Mouse (Mus musculus): ENCODE measurements around the gene Iqcf4. TPM values are rescaled to one million over a fixed set of nuclear protein-coding genes. Genes with fewer than 3 reads are reported as not detected.

Gene Iqcf4
- total RNA-seq, 2 experiments from 2014 or later: not detected

DNA sequence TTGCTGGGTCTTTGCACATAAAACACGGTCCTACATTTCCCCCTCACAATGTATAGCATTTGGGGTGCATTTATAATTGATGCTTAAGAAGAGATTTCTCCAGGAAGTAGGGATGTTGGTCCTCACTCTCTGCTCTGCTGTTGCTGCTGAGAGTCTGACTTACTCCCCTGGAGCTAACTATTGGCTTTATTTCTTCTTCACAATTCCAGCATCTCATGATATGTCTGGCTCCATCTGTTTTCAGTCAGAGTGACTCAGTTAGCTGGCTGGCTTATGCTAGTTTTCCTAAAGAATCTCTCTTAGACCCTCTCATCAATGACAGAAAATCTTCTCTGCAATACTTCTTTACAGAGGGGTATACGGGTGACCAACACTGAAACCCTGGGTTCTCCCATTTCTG, 5.3 kb upstream of the Iqcf4 start:
- no peak for TF ChIP-seq CTCF (IDR thresholded peaks at IDR 0.05)
- no peak for DNase-seq (ENCODE audit: extremely low spot score in 1 of 2, low spot score in 2 of 2)
- Histone ChIP-seq H3K4me3 (no peak overlapping the region), H3K27ac (no peak overlapping the region)
- intact Hi-C loops (cut with DNase I): no loop called here

DNA sequence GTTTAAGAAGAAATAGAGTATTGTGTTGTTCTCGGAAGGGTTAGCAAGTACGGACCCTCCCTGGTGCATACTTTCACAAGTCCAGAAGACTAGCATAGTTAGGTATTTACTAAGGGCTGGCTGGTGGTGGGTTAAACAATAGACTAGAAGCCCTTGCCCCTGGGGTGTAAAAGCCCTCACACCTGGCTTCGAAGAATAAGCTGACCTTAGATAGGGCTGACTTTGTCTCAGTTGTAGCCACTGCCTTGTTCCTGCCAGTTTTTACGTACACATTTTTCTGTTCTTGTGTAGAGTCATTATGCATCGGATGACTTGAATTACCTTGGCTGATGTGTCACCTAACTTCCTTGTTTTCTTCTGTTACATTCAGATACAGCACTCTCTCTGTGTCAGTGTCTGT, 2.6 kb upstream of the Iqcf4 start:
- Histone ChIP-seq H3K27ac (no peak overlapping the region), H3K4me3 (no peak overlapping the region)
- intact Hi-C loops (cut with DNase I): no loop called here
- no peak for TF ChIP-seq CTCF (IDR thresholded peaks at IDR 0.05)
- DNase-seq (ENCODE audit: extremely low spot score in 1 of 2, low spot score in 2 of 2): no peak

DNA sequence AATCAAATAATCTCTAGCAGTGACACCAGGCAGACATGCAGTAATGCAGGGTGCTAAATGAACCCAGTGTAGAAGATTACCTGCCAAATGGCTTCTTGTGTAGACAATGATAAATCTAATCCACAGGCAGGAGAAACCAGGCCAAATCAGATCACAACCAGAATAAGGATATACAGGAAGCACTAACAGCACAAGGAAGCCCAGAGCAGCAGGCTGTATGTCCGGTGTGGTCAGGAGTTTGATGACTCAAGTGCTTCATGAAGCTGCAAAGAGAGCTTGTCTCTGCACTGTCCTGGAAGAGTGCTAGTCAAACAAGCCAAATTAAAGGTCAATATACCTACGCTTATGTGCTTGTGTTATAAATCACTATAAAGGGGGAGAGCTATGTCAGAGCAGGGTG, 1.4 kb upstream of the Iqcf4 start:
- no peak for TF ChIP-seq CTCF (IDR thresholded peaks at IDR 0.05)
- Histone ChIP-seq H3K4me3 (no peak overlapping the region), H3K27ac (no peak overlapping the region)
- intact Hi-C loops (cut with DNase I): no loop called here
- DNase-seq (ENCODE audit: extremely low spot score in 1 of 2, low spot score in 2 of 2): no peak

DNA sequence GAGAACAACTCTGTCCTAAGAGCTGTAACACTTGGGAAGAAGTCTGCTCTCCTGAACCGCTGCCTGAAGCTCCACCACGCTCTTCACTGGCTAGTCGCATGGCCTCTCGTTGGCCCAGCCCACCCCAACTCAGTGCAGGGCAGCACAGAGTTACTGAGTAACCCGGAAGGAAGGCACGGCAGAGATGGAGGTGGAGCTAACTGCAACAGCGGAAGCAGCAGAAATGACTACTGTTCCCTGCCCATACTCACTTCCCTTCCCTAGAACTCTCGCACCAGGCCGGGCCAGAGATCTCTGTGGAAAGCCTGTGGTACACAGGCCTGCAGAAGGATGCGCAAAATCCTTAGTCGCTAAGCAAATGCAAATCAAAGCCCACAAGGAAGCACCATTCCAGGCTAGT, 4.4 kb downstream of the Iqcf4 start:
- TF ChIP-seq CTCF (IDR thresholded peaks at IDR 0.05): no peak
- Histone ChIP-seq H3K4me3 (no peak overlapping the region), H3K27ac (no peak overlapping the region)
- DNase-seq (ENCODE audit: extremely low spot score in 1 of 2, low spot score in 2 of 2): no peak
- intact Hi-C loops (cut with DNase I): no loop called here

DNA sequence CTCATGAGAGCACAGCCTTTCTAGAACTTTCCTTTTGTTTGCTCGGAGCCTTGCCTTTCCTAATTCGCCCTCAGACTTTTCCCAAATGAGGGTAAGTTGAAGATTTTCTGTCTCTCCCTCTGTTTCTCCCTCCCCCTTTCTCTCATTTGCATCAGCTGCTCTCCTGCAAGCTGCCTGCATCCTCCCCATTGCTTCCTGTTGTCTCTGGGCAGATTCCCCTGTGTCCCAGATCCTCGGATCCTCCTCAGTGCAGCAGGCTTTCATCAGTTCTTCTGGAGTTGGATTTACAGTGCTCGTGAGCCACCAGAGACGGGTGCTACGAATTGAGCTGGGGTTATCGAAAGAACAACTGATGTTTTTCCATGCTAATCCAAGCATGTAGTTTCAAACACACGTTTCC, 6.8 kb downstream of the Iqcf4 start:
- H3K27ac ChIP-seq: no peak overlapping the region
- no peak for TF ChIP-seq CTCF (IDR thresholded peaks at IDR 0.05)
- H3K4me3 ChIP-seq: no peak overlapping the region
- intact Hi-C loops (cut with DNase I): no loop called here
- DNase-seq (ENCODE audit: extremely low spot score in 1 of 2, low spot score in 2 of 2): no peak

DNA sequence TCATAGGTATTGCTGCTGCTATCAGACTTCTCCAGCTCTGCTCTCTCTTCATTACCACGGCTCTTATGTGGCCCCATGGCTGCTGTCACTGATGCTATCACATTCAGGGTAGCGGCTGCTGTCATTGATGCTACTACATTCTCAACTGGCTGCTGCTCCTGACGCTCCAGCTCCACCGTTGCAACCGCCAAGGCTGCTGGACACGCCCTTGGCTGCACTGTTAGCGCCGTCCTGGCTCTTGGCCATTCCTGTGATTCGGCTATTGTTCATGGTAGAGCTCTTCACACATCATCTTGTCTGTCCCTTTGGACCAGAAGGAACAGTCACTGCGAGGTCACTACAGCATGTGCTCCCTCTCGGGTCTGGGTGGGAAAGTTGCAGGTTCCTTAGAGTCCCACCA, 8.5 kb downstream of the Iqcf4 start:
- no peak for TF ChIP-seq CTCF (IDR thresholded peaks at IDR 0.05)
- Histone ChIP-seq H3K4me3 (no peak overlapping the region), H3K27ac (no peak overlapping the region)
- DNase-seq (ENCODE audit: extremely low spot score in 1 of 2, low spot score in 2 of 2): no peak
- intact Hi-C loops (cut with DNase I): no loop called here

DNA sequence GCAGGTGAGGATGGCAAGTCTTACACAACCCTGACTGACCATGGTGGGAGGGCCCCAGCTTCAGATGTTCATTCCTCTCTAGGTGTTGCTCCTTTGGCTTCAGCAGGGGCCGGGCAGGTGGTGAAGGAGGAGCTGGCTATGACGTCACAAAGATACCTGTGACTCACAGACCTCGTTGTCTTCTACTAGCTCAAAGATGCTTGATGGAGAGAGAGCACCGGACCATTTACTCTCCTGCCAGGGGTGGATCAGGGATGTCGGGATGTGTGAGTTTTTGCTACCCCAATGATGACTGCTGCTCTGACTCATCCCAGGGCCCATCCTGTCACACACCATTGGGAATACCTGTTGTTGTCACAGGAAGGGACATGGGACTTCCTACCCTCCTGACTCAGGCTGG, 9.3 kb downstream of the Iqcf4 start, which contains the start of gene Iqcf3:
Gene Iqcf3 (minus strand): TSS at position 101 of the 400 bp plus-strand sequence.
- DNase-seq (ENCODE audit: extremely low spot score in 1 of 2, low spot score in 2 of 2): no peak
- H3K4me3 ChIP-seq: no peak within 1 kb of the TSS
- H3K27ac ChIP-seq: no peak within 1 kb of the TSS
- intact Hi-C loops (cut with DNase I): no loop called here
- TF ChIP-seq CTCF (IDR thresholded peaks at IDR 0.05): no peak

DNA sequence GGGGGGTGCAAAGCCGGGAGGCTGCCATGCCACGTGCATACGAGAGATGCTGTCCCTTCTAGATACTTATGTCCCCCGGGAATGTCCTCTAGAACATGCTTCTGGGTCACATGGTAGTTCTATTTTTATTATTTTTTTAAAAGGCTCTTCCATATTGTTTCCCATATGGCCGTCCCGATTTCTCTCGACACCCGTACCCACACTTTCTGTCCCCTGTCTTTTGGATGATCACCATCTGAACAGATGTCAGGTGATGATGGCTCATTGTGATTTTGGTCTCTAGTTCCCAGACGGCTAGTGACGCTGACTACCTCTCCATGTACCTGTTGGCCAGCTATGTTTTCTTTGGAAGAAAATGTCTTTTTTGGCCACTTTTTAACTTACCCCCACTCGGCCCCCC, 35.8 kb downstream of the Iqcf4 start:
- intact Hi-C loops (cut with DNase I): loop anchor here (2.0 to 5.0 kb wide), 3 partner anchors 47 to 108 kb away; no protein-coding TSS in a partner anchor
- no peak overlapping the region for H3K4me3 ChIP-seq
- DNase-seq (ENCODE audit: extremely low spot score in 1 of 2, low spot score in 2 of 2): peak in 1 of 2 experiments; percentile 23
- H3K27ac ChIP-seq: peak overlapping the region; percentile 59; the same call in 1 of the 2 replicates
- TF ChIP-seq CTCF (IDR thresholded peaks at IDR 0.05): no peak

DNA sequence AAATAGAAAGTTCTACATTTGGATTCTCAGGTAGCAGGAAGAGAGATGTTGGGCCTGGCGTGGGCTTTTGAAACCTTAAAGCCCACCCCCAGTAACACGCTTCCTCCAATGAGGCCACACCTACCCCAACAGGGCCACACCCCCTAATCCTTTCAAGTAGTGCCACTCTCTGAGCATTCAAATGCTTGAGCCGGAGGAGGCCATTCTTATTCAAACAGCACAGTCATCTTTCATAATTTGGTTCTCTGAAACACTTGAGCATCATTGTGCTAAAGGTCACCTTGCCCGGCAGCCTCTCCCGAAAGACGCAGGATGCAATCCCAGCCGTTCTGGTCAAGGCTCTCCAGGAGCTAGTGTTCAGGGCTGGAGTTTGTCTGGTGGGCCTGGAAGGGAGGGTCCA, 36.5 kb downstream of the Iqcf4 start:
- intact Hi-C loops (cut with DNase I): loop anchor here (2.0 to 5.0 kb wide), 3 partner anchors 48 to 109 kb away; no protein-coding TSS in a partner anchor
- Histone ChIP-seq H3K4me3 (no peak overlapping the region), H3K27ac (peak overlapping the region; percentile 59)
- TF ChIP-seq CTCF (IDR thresholded peaks at IDR 0.05): no peak
- no peak for DNase-seq (ENCODE audit: extremely low spot score in 1 of 2, low spot score in 2 of 2)

DNA sequence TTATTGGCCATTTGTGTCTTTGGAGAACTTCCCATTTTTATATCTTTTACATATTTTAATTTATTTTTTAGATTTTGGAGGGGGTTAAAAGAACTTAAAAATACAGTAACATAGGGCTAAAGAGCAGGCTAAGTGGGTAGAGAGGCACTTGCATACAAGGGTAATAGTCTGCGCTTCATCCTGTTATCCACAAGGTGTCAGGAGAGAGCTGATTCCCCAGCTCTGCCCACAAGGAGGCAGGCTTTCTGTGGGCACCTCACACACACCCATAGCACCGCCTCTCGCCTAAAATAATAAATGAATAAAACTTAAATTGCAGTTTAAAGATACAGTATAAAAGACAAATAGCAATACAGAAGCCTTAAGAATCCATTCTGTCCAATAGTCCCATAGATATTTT, 39.0 kb downstream of the Iqcf4 start:
- intact Hi-C loops (cut with DNase I): loop anchor here (5.0 kb wide), 1 partner anchor 50 kb away; no protein-coding TSS in a partner anchor
- peak; percentile 18 to 28 for DNase-seq (ENCODE audit: extremely low spot score in 1 of 2, low spot score in 2 of 2)
- Histone ChIP-seq H3K27ac (no peak overlapping the region), H3K4me3 (no peak overlapping the region)
- peak; percentile 98 for TF ChIP-seq CTCF (IDR thresholded peaks at IDR 0.05)

DNA sequence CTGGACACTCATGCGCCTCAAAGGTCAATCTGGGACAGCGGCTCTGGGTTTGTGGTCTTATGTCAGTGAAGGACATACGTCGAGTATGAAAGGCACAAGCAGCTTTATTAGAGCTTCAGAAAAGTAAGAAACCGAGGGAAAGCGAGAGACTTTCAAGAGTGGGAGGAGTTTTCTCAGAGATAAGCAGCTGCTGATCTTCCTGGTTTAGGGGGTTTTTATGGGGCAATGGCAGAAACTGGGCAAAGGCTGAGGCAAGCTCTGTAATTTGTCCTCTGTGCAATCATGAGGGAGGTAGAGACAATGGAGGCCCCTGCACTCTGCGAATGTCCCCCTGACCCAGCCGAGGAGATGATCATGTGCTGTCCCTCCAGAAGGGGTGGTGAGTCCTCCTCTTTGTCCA, 50.9 kb downstream of the Iqcf4 start:
- H3K4me3 ChIP-seq: no peak overlapping the region
- intact Hi-C loops (cut with DNase I): loop anchor here (10.0 kb wide), 1 partner anchor 295 kb away; no protein-coding TSS in a partner anchor
- no peak for TF ChIP-seq CTCF (IDR thresholded peaks at IDR 0.05)
- no peak for DNase-seq (ENCODE audit: extremely low spot score in 1 of 2, low spot score in 2 of 2)
- H3K27ac ChIP-seq: no peak overlapping the region

DNA sequence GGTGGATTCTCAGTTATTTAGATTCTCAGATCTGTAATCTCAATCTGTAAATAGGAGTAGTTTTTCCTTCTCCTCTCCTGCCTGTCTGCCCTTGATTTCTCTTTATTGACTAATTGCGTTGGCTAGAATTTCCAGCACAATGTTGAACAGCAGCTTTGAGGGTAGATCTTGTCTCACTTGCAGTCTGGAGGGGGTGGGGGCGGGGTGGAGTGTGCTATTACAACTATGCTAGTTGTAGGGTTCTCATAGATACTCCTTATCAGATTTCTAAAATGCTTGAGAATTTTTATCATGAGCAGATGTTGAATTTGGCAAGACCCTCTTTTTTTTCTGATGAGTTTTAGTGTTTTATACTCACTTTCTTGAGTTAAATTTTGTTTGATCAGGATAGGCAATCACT, 51.4 kb downstream of the Iqcf4 start:
- TF ChIP-seq CTCF (IDR thresholded peaks at IDR 0.05): no peak
- Histone ChIP-seq H3K27ac (no peak overlapping the region), H3K4me3 (no peak overlapping the region)
- intact Hi-C loops (cut with DNase I): no loop called here
- DNase-seq (ENCODE audit: extremely low spot score in 1 of 2, low spot score in 2 of 2): no peak

Other genes with a start within 250 kb of the Iqcf4 start
- gene Dusp7, start 202.4 kb downstream of the Iqcf4 start, total RNA-seq (2021): 100 to 1,000 TPM; 105 to 115 TPM
- gene Rpl29, start 141.5 kb downstream of the Iqcf4 start, total RNA-seq (2021): 100 to 1,000 TPM; 273 to 308 TPM
- 10 to 100 TPM; 16.0 to 18.7 TPM for gene Acy1, start 132.7 kb downstream of the Iqcf4 start, total RNA-seq (2021)
- gene Abhd14b, start 123.5 kb downstream of the Iqcf4 start, total RNA-seq (2021): 10 to 100 TPM; 12.2 to 14.1 TPM
- gene Abhd14a, start 123.3 kb downstream of the Iqcf4 start, total RNA-seq (2021): 10 to 100 TPM; 38.4 to 38.6 TPM
- gene Pcbp4, start 117.7 kb downstream of the Iqcf4 start, total RNA-seq (2021): 100 to 1,000 TPM; 202 to 207 TPM
- gene Gpr62, start 105.1 kb downstream of the Iqcf4 start, total RNA-seq (2021): 1 to 10 TPM; 7.4 to 7.6 TPM
- 10 to 100 TPM; 35.4 to 38.3 TPM for gene Rrp9, start 95.0 kb downstream of the Iqcf4 start, total RNA-seq (2021)
- 1 to 10 TPM; 4.4 to 4.9 TPM for gene Parp3, start 94.0 kb downstream of the Iqcf4 start, total RNA-seq (2021)
- not detected for gene Iqcf1, start 71.0 kb downstream of the Iqcf4 start, total RNA-seq (2021)
- not detected for gene Iqcf5, start 56.4 kb downstream of the Iqcf4 start, total RNA-seq (2021)
- not detected for gene Iqcf3, start 9.4 kb downstream of the Iqcf4 start, total RNA-seq (2021)
- gene Iqcf6, start 55.6 kb upstream of the Iqcf4 start, total RNA-seq (2021): not detected
- gene Grm2, start 85.1 kb upstream of the Iqcf4 start, total RNA-seq (2021): 10 to 100 TPM; 57.0 to 60.5 TPM
- gene Tex264, start 114.9 kb upstream of the Iqcf4 start, total RNA-seq (2021): 10 to 100 TPM; 92.2 to 98.1 TPM
- 10 to 100 TPM; 17.6 to 18.0 TPM for gene Rad54l2, start 218.2 kb upstream of the Iqcf4 start, total RNA-seq (2021)

Data from left cerebral cortex, adult 2 months (tissue).